Mouse (Mus musculus): Measurements from ENCODE around the gene Prl2c3.
"Not testable (repeated sequence)": the region's sequence is repeated elsewhere in the genome, so short reads cannot be mapped to it uniquely, and the experiment has no call there.

Gene Prl2c3

DNA sequence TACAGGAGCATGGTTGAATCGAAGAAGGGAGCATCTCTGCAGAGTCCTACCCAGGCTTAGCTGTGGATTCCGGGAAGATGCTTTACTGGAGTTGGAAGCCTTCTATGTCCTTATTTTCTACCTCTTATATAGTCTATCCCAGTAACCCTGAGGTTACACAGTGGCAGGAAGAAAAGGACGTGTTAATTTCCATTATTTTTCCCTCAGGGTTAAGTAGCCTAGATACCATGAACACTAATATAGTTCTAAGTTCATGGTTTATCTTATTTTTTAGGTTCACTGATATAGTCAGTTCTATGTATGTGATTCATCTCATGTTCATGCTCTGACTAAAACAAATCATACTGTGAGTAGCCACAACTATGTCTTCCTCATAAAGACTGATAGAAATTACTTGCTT is at the start of gene Prl2c3:
Gene Prl2c3, minus strand, starts transcription at position 101 of the 400 bp plus-strand sequence.
- in situ Hi-C loops (cut with MboI; ENCODE audit: low pct_unique_long_range_greater_than_20kb in 1 of 2, low sequenced_read_pairs in 2 of 2, unreplicated experiment in 1 of 2), result not testable (repeated sequence)

DNA sequence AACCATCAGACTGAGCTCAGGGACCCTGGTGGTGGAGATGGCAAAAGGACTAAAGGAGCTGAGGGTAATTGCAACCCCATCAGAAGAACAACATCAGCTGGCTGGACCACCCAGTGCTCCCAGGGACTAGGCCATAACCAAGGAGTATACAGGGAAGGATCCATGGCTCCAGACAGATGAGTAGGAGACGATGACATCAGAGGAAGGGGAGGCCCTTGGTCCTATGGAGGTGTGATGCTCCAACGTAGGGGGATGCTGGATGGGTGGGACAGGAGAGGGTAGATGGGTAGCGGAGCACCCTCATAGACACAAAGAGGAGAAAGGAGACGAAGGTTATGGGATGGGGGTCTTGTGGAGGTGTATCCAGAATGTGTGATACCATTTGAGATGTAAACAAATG is 48.4 kb upstream of the Prl2c3 start:
- in situ Hi-C loops (cut with MboI; ENCODE audit: low pct_unique_long_range_greater_than_20kb in 1 of 2, low sequenced_read_pairs in 2 of 2, unreplicated experiment in 1 of 2), result loop anchor here (25.0 kb wide), 1 partner anchor 89 kb away; no protein-coding TSS in a partner anchor

DNA sequence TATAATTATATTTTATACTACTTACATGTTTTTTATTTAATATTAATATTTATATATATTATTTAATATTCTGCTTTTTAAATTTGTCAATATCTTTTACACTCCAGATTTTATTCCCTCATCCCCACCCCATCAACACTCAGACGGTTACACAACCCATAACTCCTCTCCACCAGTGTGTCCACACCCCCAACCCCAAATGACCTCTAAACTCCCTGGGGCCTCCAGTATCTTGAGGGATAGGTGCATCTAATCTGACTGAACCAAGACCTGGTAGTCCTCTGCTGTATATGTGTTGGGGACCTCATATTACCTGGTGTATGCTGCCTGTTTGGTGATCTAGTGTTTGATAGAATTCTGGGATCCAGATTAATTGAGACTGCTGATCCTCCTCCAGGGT is 44.8 kb upstream of the Prl2c3 start:
- in situ Hi-C loops (cut with MboI; ENCODE audit: low pct_unique_long_range_greater_than_20kb in 1 of 2, low sequenced_read_pairs in 2 of 2, unreplicated experiment in 1 of 2), result loop anchor here (25.0 kb wide), 1 partner anchor 93 kb away; no protein-coding TSS in a partner anchor

DNA sequence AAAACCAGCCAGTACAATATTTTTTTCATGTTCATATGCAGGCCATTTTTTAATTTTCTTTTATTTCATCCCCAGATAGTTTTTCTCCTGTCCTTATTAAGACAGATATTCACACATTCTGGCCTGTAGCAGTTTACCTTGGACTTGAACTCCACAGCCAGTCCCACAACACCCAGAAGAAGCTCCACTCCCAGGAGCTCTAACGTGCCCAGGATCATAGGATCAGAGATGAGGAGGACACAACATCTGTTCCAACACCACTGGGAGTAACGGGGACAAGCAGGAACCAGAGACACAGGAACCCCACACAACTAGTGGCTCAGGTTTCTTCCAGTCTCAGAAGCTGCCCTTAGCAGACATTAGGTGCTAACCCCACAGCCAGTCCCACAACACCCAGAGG is 37.7 kb upstream of the Prl2c3 start:
- in situ Hi-C loops (cut with MboI; ENCODE audit: low pct_unique_long_range_greater_than_20kb in 1 of 2, low sequenced_read_pairs in 2 of 2, unreplicated experiment in 1 of 2), result loop anchor here (25.0 kb wide), 1 partner anchor 100 kb away; no protein-coding TSS in a partner anchor

DNA sequence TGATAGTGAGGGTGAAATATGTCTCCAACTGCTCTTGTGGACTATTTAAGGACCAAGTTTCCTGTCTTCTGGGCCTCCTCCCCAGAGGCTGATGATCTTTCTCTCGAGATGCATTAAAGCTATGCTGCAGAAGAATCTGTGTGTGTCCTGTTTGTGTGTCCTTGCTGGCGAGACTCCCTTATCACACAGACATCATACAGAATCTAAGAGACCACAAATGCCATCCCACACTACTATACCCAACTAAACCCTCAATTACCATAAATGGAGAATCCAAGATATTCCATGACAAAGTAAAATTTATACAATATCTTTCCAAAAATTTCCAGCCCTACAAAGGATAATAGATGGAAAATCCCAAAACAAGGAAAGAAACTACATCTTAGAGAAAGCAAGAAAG is 31.9 kb upstream of the Prl2c3 start:
- in situ Hi-C loops (cut with MboI; ENCODE audit: low pct_unique_long_range_greater_than_20kb in 1 of 2, low sequenced_read_pairs in 2 of 2, unreplicated experiment in 1 of 2), result loop anchor here (25.0 kb wide), 1 partner anchor 106 kb away; no protein-coding TSS in a partner anchor

DNA sequence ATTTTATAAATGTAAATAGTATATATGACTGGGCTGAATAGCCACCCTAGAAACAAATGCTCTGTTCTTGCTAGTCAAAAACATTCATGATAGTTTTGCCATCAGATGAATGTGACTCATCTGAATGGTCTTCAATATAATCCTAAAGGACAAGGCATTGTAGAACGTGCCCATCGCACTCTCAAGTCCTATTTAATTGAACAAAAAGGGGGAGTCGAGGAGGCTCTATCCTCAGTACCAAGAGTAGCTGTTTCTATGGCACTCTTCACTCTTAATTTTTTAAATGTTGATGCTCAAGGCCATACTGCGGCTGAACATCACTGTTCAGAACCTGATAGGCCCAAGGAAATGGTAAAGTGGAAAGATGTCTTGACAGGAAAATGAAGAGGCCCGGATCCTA is 29.2 kb upstream of the Prl2c3 start:
- in situ Hi-C loops (cut with MboI; ENCODE audit: low pct_unique_long_range_greater_than_20kb in 1 of 2, low sequenced_read_pairs in 2 of 2, unreplicated experiment in 1 of 2), result loop anchor here (25.0 kb wide), 1 partner anchor 108 kb away; no protein-coding TSS in a partner anchor

DNA sequence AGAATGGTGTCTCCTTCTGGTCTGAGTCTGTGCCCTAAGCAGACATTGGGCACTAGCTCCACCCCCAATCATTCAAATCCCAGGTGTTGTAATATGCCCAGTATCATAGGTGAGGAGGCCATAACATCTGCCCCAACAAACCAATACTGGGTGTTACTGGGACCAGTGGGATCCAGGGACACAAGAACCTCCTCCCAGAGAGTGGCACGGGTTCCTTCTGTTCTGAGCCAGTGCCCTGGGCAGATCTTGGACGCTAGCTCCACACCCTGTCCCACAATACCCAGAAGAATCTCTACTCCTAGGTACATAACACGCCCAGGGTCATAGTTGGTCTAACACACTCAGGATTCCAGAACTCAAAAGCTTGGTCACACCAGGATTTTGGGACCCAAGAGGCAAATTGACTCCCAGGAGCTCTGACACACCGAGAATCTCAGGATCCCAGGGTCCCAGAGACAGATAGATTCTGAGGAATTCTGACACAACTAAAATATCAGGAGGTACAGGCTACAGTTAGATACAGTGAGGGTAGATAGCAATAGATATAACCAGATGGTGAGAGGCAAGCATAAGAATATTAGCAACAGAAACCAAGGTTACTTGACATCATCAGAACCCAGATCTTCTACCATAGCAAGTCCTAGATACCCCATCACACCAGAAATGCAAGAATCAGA is 24.8 kb upstream of the Prl2c3 start:
- in situ Hi-C loops (cut with MboI; ENCODE audit: low pct_unique_long_range_greater_than_20kb in 1 of 2, low sequenced_read_pairs in 2 of 2, unreplicated experiment in 1 of 2), result loop anchor here (25.0 kb wide), 1 partner anchor 113 kb away; no protein-coding TSS in a partner anchor

DNA sequence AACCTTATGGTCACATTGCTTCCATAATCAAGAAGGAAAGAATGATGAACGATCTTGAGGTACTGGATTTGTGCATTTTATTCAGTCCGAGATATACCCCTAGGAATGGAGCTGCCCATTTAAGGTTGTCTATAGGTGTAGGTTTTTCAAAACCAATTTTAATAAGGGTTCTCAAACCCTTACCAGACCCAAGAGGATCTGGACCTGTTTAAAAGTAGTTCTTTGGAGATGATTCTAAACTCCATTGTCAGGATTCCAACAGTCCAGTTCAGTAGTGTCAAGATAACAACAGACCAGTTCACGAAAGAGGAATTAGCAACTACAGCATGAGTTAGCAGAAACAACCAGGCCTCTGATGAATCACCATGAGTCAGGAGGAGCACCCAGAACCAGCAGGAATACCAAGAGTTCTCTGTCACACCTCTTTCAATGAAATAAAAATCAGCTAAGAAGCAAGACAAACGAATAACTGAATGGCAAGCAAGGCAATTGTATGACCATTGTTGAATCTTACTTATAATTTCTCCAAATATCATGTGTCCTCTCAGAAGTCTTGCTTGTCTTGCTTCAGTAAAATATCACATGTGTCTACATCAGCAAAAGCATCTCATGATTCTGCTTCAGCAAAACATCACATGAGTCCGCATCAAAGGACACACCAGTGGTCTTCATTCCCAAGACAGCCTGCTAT is 14.0 kb upstream of the Prl2c3 start:
- in situ Hi-C loops (cut with MboI; ENCODE audit: low pct_unique_long_range_greater_than_20kb in 1 of 2, low sequenced_read_pairs in 2 of 2, unreplicated experiment in 1 of 2), result not testable (repeated sequence)

DNA sequence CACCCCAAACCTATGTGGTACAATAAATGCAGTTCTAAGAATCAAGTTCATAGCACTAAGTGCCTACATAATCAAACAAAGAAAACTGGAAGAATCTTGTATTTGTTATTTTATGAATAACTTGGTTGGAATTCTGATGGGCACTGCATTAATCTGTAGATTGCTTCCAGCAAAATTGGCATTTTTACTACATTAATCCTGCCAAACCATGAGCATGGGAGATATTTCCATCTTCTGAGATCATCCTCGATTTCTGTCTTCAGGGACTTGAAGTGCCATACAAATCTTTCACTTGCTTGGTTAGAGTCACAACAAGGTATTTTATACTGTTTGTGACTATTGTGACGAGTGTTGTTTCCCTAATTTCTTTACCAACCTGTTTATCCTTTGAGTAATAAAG is 9.7 kb upstream of the Prl2c3 start:
- in situ Hi-C loops (cut with MboI; ENCODE audit: low pct_unique_long_range_greater_than_20kb in 1 of 2, low sequenced_read_pairs in 2 of 2, unreplicated experiment in 1 of 2), result no loop called here

DNA sequence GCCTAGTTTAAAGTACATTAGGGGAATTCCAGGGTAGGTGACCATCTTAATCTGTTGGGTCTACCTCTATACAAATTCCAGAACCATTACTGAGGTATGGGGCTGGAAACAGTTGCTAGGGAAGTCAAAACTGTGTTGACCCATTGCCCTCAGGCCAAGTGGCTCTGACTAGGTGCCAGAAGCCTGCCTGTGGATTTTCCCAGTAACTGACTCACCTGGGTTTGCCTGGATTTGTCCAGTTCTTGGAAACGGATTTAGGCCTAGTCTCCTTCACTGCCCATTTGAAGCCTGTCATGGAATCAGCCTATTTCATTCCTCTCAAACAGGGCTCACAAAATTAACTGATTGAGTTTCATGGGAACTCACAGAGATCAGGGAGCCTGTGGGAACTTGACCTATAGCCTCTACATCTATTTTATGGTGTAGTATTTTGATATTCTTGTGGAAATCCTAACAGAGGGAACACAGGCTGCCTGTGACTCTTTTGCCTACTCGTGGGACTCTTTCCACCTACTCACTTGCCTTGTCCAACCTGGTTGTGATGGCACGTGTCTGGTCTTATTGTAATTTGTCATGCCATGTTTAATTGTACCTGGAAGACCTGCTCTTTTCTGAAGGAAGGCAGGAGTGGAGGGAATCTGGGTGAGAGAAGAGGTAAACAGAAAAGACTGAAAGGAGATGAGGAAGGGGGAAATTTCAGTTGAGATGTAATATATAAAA is 9.1 kb upstream of the Prl2c3 start:
- in situ Hi-C loops (cut with MboI; ENCODE audit: low pct_unique_long_range_greater_than_20kb in 1 of 2, low sequenced_read_pairs in 2 of 2, unreplicated experiment in 1 of 2), result not testable (repeated sequence)

DNA sequence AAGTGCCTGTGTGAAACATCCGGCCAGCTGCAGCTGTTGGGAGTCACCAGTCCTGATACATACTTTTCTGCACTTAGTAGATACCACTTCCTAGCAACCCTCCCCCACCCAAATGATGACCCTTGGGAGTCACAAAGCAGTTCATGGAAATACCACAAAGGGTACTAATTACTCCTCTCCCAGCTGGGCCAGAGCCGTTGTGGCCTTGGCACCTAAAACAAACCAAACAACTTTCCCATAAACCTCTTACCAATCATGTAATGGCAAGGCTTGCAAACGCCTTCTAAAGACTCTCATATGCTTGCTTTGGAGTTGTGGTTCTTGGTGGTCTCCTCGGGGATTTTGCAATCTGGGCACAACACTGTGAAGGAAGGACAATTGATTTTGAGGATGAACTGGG is 6.6 kb upstream of the Prl2c3 start:
- in situ Hi-C loops (cut with MboI; ENCODE audit: low pct_unique_long_range_greater_than_20kb in 1 of 2, low sequenced_read_pairs in 2 of 2, unreplicated experiment in 1 of 2), result not testable (repeated sequence)

DNA sequence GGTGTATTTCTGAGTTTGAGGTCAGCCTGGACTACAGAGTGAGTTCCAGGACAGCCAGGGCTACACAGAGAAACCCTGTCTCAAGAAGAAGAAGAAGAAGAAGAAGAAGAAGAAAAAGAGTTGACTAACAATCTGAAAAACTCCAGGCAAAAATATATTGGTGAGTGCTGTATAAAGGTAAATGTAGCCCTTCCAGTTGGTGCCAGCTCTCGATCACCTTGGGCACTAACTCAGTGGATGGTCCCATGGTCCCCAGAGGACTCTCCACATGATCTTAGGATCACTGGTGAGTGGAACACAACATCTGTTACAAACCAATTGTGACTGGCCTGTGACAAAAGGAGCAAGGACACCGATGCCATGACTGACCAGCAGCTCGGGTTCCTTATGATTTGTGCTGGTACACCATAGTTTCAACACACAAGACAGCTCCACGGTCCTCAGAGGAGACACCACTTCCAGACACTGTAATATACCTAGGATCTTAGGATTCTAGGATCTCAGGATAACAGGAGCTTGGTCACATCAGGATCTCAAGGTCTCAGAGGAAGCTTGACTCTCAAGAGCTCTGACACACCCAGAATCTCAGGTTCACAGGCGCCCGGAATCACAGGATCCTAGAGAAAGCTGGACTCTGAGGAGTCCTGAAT is 30.3 kb downstream of the Prl2c3 start:
- in situ Hi-C loops (cut with MboI; ENCODE audit: low pct_unique_long_range_greater_than_20kb in 1 of 2, low sequenced_read_pairs in 2 of 2, unreplicated experiment in 1 of 2), result not testable (repeated sequence)
